8 mouse cellular contexts compared by ENCODE assay signal in genomic region chr11:78175771-78176401, GRCm38 (mm10). TPM values are rescaled to one million over a fixed set of nuclear protein-coding genes. Genes with fewer than 3 reads are reported as not detected.
DNase-seq lines count a peak whose midpoint lies in the region; ATAC-seq and TF ChIP-seq lines count a peak whose summit lies in the region.

No protein-coding gene starts in this region.

- 0 out of 2 replicates have a peak, but pooled peaks have one; percentile 6 for TF ChIP-seq CTCF in E14TG2a.4 (conservative IDR thresholded peaks at IDR 0.05; ENCODE audit: low read length)

- peak overlapping the region; percentile 88 for H3K4me2 ChIP-seq in heart, embryonic 12.5 days
- peak overlapping the region; percentile 93; the same call in 1 of the 2 replicates for H3K4me2 ChIP-seq in forebrain, embryonic 11.5 days (ENCODE audit: low read depth, low read length, severe bottlenecking)
- peak overlapping the region; percentile 71 for H3K4me2 ChIP-seq in liver, embryonic 16.5 days (ENCODE audit: low read depth, low read length)

- H3K36me3 ChIP-seq in heart, embryonic 12.5 days, result peaks cover 24% of the 10 kb centered on the region
- H3K36me3 ChIP-seq in E14TG2a.4 (ENCODE audit: insufficient read depth, low read length), result peaks cover 33% of the 10 kb centered on the region
- peaks cover 4% of the 10 kb centered on the region; the same call in 1 of the 2 replicates for H3K36me3 ChIP-seq in forebrain, embryonic 11.5 days (ENCODE audit: control insufficient read depth, insufficient read depth, low read length)
- H3K36me3 ChIP-seq in liver, embryonic 16.5 days (ENCODE audit: control insufficient read depth, insufficient read depth), result peaks cover 15% of the 10 kb centered on the region

- H3K9me3 ChIP-seq in heart, embryonic 12.5 days (replicated peaks), result no peaks in the 10 kb centered on the region
- no peaks in the 10 kb centered on the region for H3K9me3 ChIP-seq in E14TG2a.4 (ENCODE audit: low read length)
- H3K9me3 ChIP-seq in forebrain, embryonic 11.5 days (ENCODE audit: control insufficient read depth, low read length), result no peaks in the 10 kb centered on the region
- no peaks in the 10 kb centered on the region for H3K9me3 ChIP-seq in liver, embryonic 16.5 days (replicated peaks; ENCODE audit: control insufficient read depth, low read length)

- intact Hi-C loops in heart, postnatal 36 days (cut with DNase I), result loop anchor here (2.0 to 10.0 kb wide), 3 partner anchors 17 to 351 kb away; no protein-coding TSS in a partner anchor

- 11% methylated on average over 10 of the region's 10 CpGs for WGBS in heart, embryonic 12.5 days
- WGBS in forebrain, embryonic 11.5 days, result 7% methylated on average over 9 of the region's 10 CpGs
- WGBS in liver, embryonic 16.5 days (ENCODE audit: insufficient replicate concordance), result 0% methylated on average over 9 of the region's 10 CpGs

- peak overlapping the region; percentile 93 for H3K27ac ChIP-seq in heart, embryonic 12.5 days (ENCODE audit: poor library complexity, severe bottlenecking)
- peak overlapping the region; percentile 26; the same call in 1 of the 2 replicates for H3K27ac ChIP-seq in forebrain, embryonic 11.5 days (ENCODE audit: low read depth, low read length)
- peak overlapping the region; percentile 98 for H3K27ac ChIP-seq in liver, embryonic 16.5 days (ENCODE audit: low read length)

- H3K9ac ChIP-seq in heart, embryonic 12.5 days, result peak overlapping the region; percentile 83; the same call in 1 of the 2 replicates
- H3K9ac ChIP-seq in forebrain, embryonic 11.5 days (ENCODE audit: low read length), result peak overlapping the region; percentile 50; the same call in 1 of the 2 replicates
- peak overlapping the region; percentile 95 for H3K9ac ChIP-seq in liver, embryonic 16.5 days (ENCODE audit: low read depth, low read length)

- no peak for DNase-seq in heart, postnatal 36 days
- DNase-seq in forebrain, embryonic 11.5 days (ENCODE audit: low spot score), result no peak
- no peak for DNase-seq in frontal cortex, postnatal 10 days (ENCODE audit: low spot score in 2 of 2)
- no peak for DNase-seq in gastrocnemius, postnatal 25 days
- DNase-seq in adipocyte (ENCODE audit: low spot score), result no peak

- ATAC-seq in heart, embryonic 12.5 days (ENCODE audit: insufficient number of reproducible peaks, low FRiP score), result no peak
- ATAC-seq in forebrain, embryonic 11.5 days (replicated peaks; ENCODE audit: low FRiP score), result no peak; the same call in 1 of the 2 replicates
- ATAC-seq in liver, embryonic 16.5 days (ENCODE audit: low read depth), result peak; percentile 57; the same call in 1 of the 2 replicates

- peak overlapping the region; percentile 59 for H3K4me3 ChIP-seq in heart, embryonic 12.5 days
- peak overlapping the region; percentile 99 for H3K4me3 ChIP-seq in E14TG2a.4 (replicated peaks; ENCODE audit: low read length)
- H3K4me3 ChIP-seq in forebrain, embryonic 11.5 days (ENCODE audit: low read depth, low read length), result peak overlapping the region; percentile 54
- peak overlapping the region; percentile 87 for H3K4me3 ChIP-seq in liver, embryonic 16.5 days (ENCODE audit: low read depth, low read length)

- peaks cover 27% of the 10 kb centered on the region for H3K4me1 ChIP-seq in heart, embryonic 12.5 days (replicated peaks)
- peaks cover 70% of the 10 kb centered on the region for H3K4me1 ChIP-seq in E14TG2a.4 (replicated peaks; ENCODE audit: low read depth, low read length)
- H3K4me1 ChIP-seq in forebrain, embryonic 11.5 days (replicated peaks; ENCODE audit: control insufficient read depth, insufficient read depth, low read length), result peaks cover 22% of the 10 kb centered on the region
- H3K4me1 ChIP-seq in liver, embryonic 16.5 days (ENCODE audit: control insufficient read depth, low read depth, low read length), result peaks cover 50% of the 10 kb centered on the region

- no peaks in the 10 kb centered on the region for H3K27me3 ChIP-seq in heart, embryonic 12.5 days (replicated peaks)
- H3K27me3 ChIP-seq in E14TG2a.4 (ENCODE audit: insufficient read depth, low read length), result no peaks in the 10 kb centered on the region
- no peaks in the 10 kb centered on the region for H3K27me3 ChIP-seq in forebrain, embryonic 11.5 days (ENCODE audit: control insufficient read depth, insufficient read depth, low read length)
- no peaks in the 10 kb centered on the region for H3K27me3 ChIP-seq in liver, embryonic 16.5 days (ENCODE audit: control insufficient read depth, insufficient read depth, low read depth, low read length)

RNA-seq across cellular contexts. Expression of gene Nek8, which starts 0.6 kb away (rescaled TPM):
- 12.1 and 16.5 TPM in 2 replicates for polyA plus RNA-seq in heart, embryonic 12.5 days (2016; fragmentation: Nextera tagmentation; extraction: Ambion mirVana)
- total RNA-seq in heart, postnatal 36 days (2021), result 1 to 10 TPM; 2.2 to 3.4 TPM
- polyA plus RNA-seq in forebrain, embryonic 11.5 days (2014; fragmentation: Nextera tagmentation; extraction: Ambion mirVana), result 7.6 and 9.6 TPM in 2 replicates
- polyA plus RNA-seq in liver, embryonic 16.5 days (2015; fragmentation: Nextera tagmentation; extraction: Ambion mirVana), result 10.2 and 10.4 TPM in 2 replicates
- total RNA-seq in gastrocnemius, postnatal 25 days (2021), result 1 to 10 TPM in 1 of 2 experiments, under 1 TPM in 1; 0.99 to 1.2 TPM

RNA-seq across cellular contexts. Expression of gene Tlcd1, which starts 0.6 kb away (rescaled TPM):
- polyA plus RNA-seq in heart, embryonic 12.5 days (2016; fragmentation: Nextera tagmentation; extraction: Ambion mirVana), result 11.7 and 14.2 TPM in 2 replicates
- 1 to 10 TPM; 6.1 to 7.5 TPM for total RNA-seq in heart, postnatal 36 days (2021)
- 7.1 and 9.9 TPM in 2 replicates for polyA plus RNA-seq in forebrain, embryonic 11.5 days (2014; fragmentation: Nextera tagmentation; extraction: Ambion mirVana)
- polyA plus RNA-seq in liver, embryonic 16.5 days (2015; fragmentation: Nextera tagmentation; extraction: Ambion mirVana), result 39.9 and 40.3 TPM in 2 replicates
- 1 to 10 TPM; 1.9 to 2.4 TPM for total RNA-seq in gastrocnemius, postnatal 25 days (2021)

RNA-seq across cellular contexts. Expression of gene Rpl23a, which starts 7.5 kb away (rescaled TPM):
- polyA plus RNA-seq in heart, embryonic 12.5 days (2016; fragmentation: Nextera tagmentation; extraction: Ambion mirVana), result 847 and 859 TPM in 2 replicates
- 100 to 1,000 TPM; 805 to 853 TPM for total RNA-seq in heart, postnatal 36 days (2021)
- polyA plus RNA-seq in forebrain, embryonic 11.5 days (2014; fragmentation: Nextera tagmentation; extraction: Ambion mirVana), result 1,094 and 1,161 TPM in 2 replicates
- 609 and 714 TPM in 2 replicates for polyA plus RNA-seq in liver, embryonic 16.5 days (2015; fragmentation: Nextera tagmentation; extraction: Ambion mirVana)
- total RNA-seq in gastrocnemius, postnatal 25 days (2021), result 100 to 1,000 TPM; 715 to 745 TPM

RNA-seq across cellular contexts. Expression of gene Traf4, which starts 10.5 kb away (rescaled TPM):
- 51.8 and 52.5 TPM in 2 replicates for polyA plus RNA-seq in heart, embryonic 12.5 days (2016; fragmentation: Nextera tagmentation; extraction: Ambion mirVana)
- total RNA-seq in heart, postnatal 36 days (2021), result 1 to 10 TPM; 6.1 to 7.0 TPM
- 77.7 and 79.6 TPM in 2 replicates for polyA plus RNA-seq in forebrain, embryonic 11.5 days (2014; fragmentation: Nextera tagmentation; extraction: Ambion mirVana)
- 25.4 and 28.6 TPM in 2 replicates for polyA plus RNA-seq in liver, embryonic 16.5 days (2015; fragmentation: Nextera tagmentation; extraction: Ambion mirVana)
- total RNA-seq in gastrocnemius, postnatal 25 days (2021), result 1 to 10 TPM; 2.9 to 4.0 TPM

RNA-seq across cellular contexts. Expression of gene Rab34, which starts 12.3 kb away (rescaled TPM):
- polyA plus RNA-seq in heart, embryonic 12.5 days (2016; fragmentation: Nextera tagmentation; extraction: Ambion mirVana), result 53.3 and 54.6 TPM in 2 replicates
- 10 to 100 TPM in 1 of 2 experiments, 1 to 10 TPM in 1; 10.0 to 13.2 TPM for total RNA-seq in heart, postnatal 36 days (2021)
- polyA plus RNA-seq in forebrain, embryonic 11.5 days (2014; fragmentation: Nextera tagmentation; extraction: Ambion mirVana), result 54.7 and 58.8 TPM in 2 replicates
- polyA plus RNA-seq in liver, embryonic 16.5 days (2015; fragmentation: Nextera tagmentation; extraction: Ambion mirVana), result 11.8 and 16.2 TPM in 2 replicates
- 1 to 10 TPM; 5.0 to 7.3 TPM for total RNA-seq in gastrocnemius, postnatal 25 days (2021)

Comparison
In these comparisons a context has a peak if more than half of its experiments do, and no peak if none do; other contexts are left out.
1. H3K27ac ChIP-seq: peak in every context shown above with its lines; median percentile 98 in liver, embryonic 16.5 days; 93 in heart, embryonic 12.5 days; 26 in forebrain, embryonic 11.5 days.